Mouse (Mus musculus) fibroblast of lung, adult 2 months (primary cell): ENCODE data around the gene Clcn5.

ENCODE experiments used
- DNase-seq: peaks from one replicate; pipeline ENCODE4 v3.0.0-alpha.2; 2011; ENCODE audit warnings: low read depth

Clcn5 gene

DNA sequence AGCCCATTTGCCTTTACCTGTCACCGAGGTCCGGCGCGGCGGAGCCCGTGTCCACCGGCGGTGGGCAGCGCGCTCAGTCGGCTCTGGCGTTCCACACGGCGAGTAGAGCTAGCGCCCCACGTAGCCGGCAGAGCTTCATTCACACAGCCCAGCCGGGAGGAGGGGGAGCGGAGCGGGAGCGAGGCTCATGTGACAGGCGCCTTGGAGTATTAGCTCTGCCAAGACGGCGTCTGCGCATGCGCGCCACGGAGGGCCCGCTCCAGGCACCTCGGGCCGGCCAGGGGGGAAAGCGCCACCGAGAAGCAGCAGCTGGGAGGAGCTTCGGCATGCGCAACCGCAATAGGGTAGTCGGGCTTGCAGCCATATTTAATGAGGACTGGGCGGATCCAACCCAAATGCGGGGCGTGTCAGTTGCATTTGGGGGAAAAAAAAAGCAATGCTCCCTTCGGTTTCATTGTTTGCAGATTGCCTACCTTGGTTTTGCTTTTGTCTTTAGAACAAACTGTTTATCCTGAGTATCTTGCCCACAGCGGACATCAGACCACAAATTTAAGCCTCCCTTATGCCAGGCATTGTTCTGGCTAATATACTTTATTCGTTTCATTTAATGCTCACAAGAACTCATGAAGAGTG is at the start of gene Clcn5:
Gene Clcn5 (minus strand): TSS at position 270 of the 633 bp plus-strand sequence.
- DNase-seq: peak; percentile 82

DNA sequence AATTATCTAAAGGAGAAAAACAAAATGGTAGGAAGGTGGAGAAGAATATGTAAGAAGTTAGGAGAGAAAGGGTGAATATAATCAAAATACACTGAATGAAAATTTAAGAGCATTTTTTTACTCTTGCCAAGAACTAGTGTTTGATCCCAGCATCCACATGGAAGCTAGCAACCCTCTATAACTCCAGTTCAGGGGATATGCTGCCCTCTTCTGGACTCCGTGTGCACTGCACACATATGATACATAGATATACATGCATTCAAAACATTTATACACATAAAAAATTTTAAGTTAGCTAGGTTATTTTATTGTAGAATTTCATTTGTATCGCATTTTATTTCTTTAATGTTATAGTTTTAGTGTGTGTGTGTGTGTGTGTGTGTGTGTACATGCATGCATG is 6.3 kb upstream of the Clcn5 start:
- no peak for DNase-seq

DNA sequence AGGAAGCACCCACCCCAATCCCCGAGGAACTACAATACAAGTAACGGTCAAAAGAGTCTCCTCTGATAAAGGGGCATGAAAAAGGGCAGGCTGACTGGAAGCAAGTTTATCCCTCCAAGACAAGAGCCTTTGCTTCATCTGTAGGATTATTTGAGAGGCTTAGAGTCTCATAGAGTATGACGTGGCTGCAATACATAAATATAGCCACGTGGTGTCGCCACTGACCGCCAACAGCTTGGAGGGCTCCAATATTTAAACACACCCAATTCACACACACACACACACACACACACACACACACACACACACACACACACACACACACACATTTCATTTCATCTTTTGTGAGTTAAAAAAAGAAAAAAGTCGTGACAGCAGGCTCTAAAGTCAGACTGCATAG is 3.1 kb upstream of the Clcn5 start:
- no peak for DNase-seq

DNA sequence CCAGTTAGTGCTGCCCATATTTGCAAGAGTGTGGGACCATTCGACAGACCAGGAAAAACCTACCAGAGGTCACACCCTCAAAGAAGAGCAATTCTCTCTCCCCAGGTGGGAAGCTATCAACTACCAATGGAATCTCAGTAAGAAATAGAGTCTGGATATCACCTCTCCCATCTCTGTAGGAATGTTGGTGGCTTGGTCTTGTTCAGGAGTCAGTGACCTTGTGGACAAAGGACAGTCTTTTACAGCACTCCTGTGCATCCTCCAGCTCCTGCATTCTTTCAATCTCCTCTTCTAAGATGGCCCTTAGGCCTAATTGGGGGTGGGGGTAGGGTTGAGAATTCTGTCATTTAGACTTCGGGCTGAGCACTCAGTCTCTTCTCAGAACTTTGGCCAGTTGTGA is 1.4 kb upstream of the Clcn5 start:
- DNase-seq: no peak

DNA sequence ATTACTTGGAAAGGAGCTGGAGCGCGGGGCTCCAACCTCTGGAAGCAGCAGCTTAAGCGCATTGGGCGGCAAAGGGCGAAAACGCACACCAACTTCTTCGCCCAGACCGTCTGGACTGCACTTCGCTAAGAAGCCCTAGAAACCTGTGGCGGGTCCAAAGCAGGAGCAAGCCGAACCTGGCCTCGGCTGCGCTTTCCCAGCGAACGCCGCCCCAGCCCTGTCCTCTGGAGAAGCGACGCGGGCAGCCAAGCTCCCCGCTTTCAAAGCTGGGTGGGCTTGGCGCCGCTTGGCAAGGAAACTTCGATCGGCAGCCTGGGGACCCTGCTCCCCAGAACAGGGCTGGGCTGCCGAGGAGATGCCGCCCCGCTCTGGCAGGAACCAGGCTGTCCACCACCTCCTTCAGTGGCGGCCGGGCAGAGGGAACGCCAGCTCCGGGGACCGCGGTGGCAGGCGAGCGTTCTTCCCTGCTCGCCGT is 570 bp downstream of the Clcn5 start:
- no peak for DNase-seq

DNA sequence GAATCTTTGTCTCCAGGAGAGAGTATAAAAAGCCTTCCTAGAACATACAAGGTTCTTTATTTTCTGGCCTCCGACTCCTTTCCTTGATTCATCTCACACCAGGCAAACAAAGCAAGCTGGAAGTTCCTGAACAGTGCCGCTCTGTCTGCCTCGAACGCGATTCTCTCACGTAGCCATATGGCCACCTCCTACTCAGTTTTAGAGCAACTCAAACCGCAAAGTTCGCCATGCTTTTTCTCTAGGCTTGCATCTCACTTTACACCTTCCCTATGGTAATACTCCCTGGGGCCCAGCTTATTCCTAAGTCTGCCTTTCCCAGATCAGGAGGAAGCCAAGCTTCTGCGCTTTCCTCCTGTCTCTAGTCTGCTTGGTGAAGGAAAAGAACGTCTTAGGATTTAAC is 4.0 kb downstream of the Clcn5 start:
- DNase-seq: no peak

DNA sequence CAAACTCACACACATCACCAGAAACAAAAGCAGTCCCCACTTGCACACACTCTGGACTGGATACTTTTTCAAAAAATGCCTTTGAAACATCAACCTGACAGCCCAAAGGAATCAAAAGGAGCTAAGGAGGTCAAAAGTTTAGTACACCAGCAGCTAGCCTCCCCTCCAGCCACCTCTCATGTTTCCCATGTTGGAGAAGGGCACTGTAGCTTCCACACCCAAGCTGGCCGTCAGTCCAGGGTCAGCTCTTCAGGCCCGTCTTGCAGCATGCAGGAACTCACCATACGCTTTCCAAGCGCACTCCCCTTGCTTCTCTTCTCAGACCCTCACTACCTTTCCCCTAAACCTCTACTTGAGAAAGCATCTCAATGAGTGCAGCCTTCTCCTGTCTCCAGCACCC is 4.5 kb downstream of the Clcn5 start:
- DNase-seq: no peak

DNA sequence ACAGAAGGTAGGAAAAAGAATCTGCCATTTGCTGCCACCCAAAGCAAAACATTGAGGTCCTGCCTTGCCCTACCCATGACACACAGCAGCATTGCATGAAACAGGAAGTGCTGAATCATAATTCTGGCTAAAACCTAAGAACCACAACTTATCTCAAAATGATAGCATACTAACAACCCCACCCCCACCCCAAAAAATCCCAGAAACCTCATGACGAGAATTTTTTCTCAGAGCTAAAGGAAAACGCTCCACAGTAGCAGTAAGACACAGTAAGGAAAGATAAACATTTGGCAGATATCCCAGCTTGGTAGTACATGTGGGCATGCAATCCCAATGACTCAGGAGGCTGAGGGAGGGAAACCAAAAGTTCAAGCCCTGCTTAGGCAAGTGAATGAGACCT is 10.9 kb downstream of the Clcn5 start:
- DNase-seq: peak; percentile 37

DNA sequence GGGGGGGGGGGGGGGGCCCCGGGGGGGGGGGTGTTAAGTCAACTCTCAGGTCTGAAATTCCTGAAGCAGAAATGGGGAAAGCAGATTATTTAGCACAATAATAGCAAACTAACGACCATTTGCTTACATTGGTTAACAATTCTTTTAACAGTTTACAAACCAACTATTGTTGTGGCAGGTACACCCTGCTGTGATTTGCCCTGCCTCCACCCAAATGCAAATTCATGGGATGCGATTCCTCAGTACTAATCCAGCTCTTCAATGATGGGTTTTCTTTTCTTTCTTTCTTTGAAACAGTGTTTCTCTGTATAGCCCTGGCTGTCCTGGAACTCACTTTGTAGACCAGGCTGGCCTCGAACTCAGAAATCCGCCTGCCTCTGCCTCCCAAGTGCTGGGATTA is 12.3 kb downstream of the Clcn5 start:
- DNase-seq: no peak

DNA sequence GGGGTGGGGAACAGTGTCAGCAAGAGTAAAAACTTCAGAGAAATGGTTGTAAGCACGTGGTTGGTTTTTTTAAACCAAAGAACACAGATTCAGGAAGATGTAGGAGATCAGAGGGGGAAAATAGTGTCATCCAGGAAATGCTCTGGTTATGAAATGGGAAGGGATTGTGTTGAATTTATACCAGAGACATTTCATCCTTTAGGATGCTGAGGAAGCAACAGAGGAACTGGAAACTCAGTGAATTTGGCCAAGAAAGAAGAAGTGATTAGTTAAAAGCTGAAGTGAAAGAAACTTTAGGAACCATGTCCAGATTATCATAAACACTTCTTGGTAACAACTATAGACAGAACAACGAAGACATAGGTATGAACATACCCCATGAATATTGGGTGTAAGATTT is 26.2 kb downstream of the Clcn5 start:
- no peak for DNase-seq

DNA sequence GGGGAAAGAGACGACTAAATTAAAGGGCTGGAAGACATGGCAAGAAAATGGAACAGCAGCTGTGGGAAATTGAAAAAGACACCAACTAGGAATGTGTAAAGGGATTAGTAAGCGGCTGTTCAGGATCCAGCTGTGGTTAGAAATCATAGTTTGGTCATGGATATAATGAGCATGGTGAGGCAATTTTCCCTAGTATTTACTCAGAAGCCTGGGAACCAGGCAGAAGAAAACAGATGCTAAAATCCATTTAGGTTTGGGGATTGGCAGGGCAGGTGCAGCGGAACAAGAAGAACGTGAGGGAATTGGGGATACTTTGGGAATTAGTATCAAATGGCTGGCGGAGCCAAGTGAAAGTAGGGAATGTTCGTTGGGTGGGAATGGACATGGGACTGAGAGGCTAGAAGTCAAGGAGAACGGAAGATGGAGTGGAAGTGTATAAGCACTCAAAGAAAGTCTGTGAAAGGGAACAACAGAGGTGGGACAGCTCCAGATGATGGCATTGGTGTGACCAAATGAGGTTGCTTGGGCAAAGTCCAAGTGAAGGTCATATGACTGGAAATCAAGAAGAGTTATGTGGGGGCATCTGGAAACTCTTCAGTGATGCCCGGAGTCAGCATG is 26.9 kb downstream of the Clcn5 start:
- DNase-seq: peak; percentile 66

DNA sequence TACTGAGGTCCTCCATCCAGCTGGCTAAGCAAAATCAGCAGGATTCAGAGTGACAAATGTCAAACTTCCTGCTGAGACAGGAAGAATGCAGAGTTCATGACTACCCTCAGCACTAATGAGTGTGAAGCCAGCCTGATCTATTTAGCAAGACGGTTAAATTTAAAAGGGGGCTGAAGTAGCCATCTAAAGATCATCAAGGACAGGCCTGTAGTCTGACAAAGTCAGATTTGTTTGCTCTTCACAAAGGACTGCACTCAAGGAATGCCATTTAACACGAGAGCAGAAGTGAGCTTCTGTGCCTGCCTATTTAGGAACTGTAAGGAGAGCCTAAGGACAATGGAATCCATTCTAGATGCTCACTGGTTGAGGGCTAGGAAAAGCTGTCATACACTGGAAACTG is 30.2 kb downstream of the Clcn5 start:
- DNase-seq: no peak

DNA sequence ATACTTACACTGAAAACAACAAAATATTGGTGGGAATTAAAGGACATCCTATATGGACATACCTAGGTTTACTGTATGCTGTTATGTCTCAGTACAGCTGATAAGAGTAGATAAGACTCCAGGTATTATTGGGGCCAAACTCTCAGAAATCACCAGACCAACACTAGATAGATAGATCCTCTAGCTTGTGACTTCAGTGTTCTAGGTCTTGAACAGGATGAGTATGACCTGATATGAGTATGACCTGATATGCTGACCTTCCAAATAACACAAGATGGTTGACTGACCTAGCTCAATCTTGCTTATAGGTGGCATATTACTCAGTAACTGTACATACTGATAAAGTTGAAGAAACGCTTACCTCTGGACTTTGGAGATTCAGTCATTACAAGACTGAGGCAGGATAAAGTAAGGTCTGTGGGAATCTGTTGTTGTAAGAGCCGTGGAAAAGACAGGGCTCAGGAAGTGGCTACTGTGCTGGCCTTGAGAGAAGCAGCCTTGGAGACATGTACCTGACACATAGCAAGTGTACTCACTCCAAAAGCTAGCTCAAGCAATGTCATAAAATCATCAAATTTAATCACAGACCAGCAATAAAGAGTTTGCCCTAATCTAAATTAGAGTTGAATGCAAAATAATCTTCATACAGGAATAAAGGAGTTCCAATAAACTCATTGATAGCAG is 32.0 kb downstream of the Clcn5 start:
- DNase-seq: no peak

DNA sequence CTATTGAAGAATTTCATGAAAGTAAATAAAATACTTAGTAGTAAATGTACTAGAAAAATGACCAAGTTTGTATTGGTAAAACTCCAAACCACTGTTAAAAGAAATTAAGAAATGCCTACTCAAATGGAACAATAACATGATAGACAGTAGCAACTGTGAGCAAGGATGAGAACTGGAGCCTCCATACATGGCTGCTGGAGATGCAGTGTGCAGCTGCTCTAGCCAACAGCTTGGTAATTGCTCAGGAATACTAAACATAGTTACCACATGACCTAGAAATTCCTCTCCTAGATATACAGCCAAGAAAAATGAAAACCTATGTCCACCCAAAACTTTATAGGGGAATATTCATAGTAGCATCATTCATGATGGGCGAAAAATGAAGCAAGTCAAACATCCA is 36.5 kb downstream of the Clcn5 start:
- DNase-seq: no peak

DNA sequence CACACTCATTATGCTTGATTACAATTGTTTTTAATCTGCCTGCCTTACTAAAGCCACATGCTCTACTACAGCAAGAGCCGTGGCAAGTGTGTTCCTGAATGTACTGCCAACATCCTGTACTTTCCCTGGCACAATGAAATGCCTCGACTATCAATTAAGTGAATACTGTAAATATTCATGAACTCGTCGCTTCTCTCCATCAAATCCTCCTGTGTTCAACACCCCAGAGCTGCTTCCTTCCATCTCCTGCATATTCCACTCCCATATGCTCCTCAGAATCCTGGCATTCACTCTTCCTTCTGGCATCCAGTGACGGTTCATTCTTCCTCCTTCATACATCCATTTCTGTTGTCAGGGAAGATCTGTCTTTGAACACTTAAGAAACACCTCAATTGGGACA is 39.4 kb downstream of the Clcn5 start:
- DNase-seq: no peak

DNA sequence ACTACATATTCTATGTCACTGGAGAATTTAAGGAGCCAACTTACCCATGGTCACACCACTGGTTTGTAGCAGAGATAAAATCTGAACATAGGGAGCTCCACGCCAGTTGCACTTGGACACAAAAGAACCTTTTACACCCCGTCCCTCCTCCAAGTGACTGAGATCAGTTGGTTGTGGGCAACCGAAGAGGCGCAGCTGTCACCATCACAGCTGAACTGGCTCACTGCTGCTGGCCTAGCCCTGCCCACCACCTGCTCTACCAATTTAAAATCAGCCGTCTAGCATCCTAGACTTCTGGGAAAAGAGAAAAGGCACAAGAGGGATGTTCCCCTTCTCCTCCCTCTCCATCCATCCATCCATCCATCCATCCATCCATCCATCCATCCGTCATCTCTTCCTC is 42.6 kb downstream of the Clcn5 start:
- no peak for DNase-seq

DNA sequence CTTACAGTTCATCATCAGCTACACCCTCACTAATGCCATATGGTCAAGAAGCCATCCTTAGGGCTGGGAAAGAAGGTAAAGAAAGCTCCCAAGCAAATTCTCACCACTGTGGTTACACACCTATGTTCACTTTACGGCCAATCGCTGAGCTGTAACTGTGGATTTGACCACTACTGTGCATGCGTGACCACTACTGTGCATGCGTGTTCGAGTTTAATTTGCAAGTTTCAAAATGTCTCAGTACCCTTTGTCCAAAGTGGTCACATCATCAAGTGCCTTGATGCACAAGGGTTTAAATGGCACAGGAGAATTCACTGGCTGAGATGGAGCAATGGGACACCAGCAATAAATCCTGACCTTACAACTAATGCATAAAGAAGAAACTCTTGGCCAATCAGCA is 58.0 kb downstream of the Clcn5 start:
- no peak for DNase-seq

DNA sequence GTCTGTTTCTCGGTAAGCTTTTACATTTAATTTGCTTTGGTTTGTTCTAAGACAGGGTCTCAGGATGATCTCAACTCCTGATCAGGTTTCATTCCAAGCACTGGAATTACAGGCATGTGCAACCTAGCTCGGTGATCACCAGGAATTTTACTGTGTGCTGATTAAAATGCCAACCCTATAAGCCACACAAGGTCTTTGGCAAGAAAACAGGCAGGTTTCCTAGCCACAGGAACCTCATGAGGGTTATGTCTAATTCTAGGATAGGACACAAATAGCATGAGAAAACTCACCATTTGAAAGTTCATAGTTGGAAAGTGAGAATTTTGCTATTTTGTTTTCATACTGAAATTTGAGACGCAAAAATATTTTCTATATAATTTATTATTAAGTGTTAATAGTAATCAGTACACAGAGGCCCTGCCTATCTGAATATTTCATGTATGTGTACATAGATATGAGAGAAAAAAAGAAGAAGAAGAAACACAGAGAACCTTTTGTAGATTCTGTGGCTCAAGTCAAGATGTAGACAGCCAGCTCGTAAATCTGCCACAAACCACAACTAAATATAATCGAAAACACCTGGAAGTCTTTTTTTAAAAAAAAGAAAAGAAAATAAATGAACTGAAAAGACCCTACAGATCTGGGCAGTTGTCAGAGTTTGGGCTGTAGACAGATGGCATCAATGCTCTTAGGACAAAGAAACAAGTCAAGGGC is 58.6 kb downstream of the Clcn5 start:
- DNase-seq: peak; percentile 44

DNA sequence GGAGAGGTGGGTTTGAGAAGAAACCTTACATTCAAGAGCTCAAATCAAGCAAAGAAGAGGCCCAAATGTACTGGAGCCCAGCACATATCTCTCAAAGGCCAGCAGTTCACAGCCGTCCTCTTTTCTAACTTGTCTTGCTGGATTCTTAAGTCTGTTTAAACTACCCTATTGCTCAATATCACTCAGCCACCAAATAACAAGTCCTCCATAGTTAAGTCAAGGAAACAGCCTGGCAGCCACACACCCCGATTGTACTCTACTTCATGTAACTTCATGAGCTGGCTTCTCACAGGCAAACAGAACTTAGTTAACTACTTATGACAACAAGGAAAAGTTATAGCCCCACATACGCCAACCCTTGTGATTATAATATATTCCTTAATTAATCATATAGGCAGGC is 59.4 kb downstream of the Clcn5 start:
- no peak for DNase-seq

DNA sequence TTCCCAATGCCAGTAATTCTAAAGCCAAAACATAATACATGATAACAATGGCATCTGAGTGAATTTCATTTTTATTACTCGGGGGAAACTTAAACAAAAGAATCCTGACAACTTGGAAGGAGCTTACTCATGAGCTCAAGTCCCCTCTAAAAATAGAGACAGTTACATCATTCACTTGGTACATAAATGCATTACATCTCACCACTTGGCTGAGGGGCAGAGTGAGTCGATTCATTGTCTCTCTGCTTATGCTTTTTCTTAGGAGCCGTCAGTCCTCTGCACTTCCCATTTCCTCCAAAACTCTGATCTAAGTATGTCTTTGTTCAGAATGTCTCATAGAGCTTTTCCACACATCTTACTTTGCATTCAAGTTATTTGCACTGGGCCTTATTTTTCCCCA is 63.1 kb downstream of the Clcn5 start:
- DNase-seq: no peak

DNA sequence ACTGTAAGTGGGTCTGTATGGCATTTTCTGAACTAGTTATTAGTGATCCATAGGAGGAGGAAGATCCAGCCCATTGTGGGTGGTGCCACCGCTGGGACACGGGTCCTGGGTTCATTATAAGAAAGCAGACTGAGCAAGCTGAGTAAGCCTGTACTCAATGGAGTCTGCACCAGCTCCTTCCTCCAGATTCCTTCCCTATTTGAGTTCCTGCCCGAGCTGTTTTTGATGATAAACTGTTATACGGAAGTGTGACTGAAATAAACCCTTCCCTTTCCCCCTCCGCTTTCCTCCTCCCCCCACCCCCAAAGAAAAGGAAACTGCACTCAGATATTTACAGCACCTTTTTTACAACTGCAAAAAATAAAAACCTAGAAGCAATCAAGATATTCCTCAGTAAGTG is 115.1 kb downstream of the Clcn5 start:
- no peak for DNase-seq

DNA sequence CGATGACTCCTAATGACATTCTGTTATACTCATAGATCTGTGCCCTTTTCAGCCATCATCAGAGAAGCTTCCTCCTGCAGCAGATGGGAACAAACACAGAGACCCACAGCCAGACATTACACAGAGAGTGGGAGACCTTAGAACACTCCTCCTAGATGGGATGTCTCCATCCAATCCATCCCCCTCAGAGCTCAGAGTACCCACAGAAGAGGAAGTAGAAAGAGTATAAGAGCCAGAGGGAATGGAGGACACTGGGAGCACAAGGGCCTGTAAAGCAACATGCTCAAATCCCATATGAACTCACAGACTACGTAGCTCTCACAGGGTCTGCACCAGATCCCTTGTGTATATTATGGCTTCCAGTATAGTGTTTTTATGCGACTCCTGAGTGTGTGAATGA is 115.6 kb downstream of the Clcn5 start:
- DNase-seq: no peak

DNA sequence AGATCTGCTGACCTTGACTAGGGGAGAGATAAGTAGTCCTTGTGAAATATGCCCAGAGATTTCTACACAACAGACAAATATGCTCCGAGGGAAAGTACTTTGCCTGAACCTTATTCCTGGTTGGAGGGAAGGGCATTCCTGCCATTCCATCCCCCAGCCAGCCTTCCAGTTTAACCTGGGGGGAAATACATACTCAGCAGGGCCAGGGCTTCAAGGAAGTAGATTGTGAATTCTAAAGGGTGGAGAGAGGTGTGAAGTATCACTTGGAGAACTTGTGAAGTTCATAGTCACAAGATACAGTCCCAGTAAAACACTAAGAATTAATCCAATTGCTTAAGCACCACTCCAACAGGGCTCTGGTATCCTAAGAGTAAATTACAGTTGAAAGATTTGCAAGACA is 121.3 kb downstream of the Clcn5 start:
- DNase-seq: no peak
